Mouse (Mus musculus): ENCODE results near the gene Fbxo17. TPM values are rescaled to one million over a fixed set of nuclear protein-coding genes. Genes with fewer than 3 reads are reported as not detected.

The Fbxo17 gene
- polyA plus RNA-seq, 1 experiment from 2014 or later = 7.3 TPM

- peak; percentile 18; the same call in 1 of the 2 replicates for ATAC-seq (ENCODE audit: insufficient read depth, low FRiP score, low TSS enrichment)
- WGBS = 1% methylated on average over 13 of the region's 13 CpGs
- Histone ChIP-seq H3K27me3 (ENCODE audit: control insufficient read depth, insufficient read depth, low read length) (no peaks in the 10 kb centered on the region), H3K36me3 (ENCODE audit: control insufficient read depth, insufficient read depth, low read length) (peaks cover 5% of the 10 kb centered on the region; the same call in 1 of the 2 replicates), H3K4me2 (ENCODE audit: low read depth) (peak overlapping the region; percentile 96), H3K9me3 (ENCODE audit: control insufficient read depth, low read length) (no peaks in the 10 kb centered on the region), H3K4me1 (ENCODE audit: control insufficient read depth, insufficient read depth, low read length) (peaks cover 8% of the 10 kb centered on the region), H3K27ac (ENCODE audit: low read depth, low read length) (no peak overlapping the region), H3K4me3 (ENCODE audit: low read depth, low read length) (peak overlapping the region; percentile 68), H3K9ac (ENCODE audit: low read length) (peak overlapping the region; percentile 78)
- no peak for DNase-seq (ENCODE audit: low spot score)
These were observed 24.7 kb downstream of the Fbxo17 start for GRCm38 (mm10) chr7:28741368-28741708.

DNA sequence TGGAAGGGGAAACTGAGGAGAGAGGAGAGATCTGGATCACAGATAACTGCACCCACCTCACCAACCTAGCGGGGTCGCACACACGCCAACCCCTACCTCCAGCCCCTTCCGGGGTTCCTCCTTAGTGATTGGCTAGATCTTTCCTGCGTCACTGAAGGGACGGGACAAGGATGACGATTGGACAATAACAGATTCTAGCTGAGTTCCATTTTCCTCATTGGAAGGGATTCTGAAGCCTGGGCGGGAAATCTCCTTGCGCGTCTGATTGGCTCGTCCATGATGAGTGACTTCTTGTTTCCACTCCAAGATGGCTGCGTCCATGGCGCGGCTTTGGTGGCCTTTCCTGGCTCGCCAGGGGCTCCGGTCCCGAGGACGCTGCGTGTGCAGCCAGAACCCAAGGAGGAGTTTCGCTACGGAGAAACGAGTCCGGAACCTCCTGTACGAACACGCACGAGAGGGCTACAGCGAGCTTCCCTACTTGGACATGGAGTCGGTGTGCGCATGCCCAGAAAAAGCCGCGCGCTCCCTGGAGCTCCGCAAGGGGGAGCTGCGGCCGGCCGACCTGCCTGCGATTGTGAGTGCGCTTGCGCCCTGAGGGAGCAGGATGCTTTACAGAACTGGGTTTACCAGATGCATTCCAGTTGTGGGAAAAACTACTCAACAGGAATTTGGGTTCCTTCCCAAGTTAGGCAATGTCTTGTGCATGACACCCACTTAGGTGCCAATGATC, 25.3 kb downstream of the Fbxo17 start, which contains the start of the genes Mrps12 and Sars2:
TSS of gene Mrps12 (minus strand) at position 112 of the 730 bp plus-strand sequence.
TSS of gene Sars2 (plus strand) at position 284 of the 730 bp plus-strand sequence.
- peaks cover 8% of the 10 kb centered on the region for H3K4me1 ChIP-seq (ENCODE audit: control insufficient read depth, insufficient read depth, low read length)
- 0 out of 2 replicates have a peak within 1 kb of the TSS, but pooled peaks have one; percentile 56 for H3K27ac ChIP-seq (ENCODE audit: low read depth, low read length)
- H3K4me3 ChIP-seq (ENCODE audit: low read depth, low read length) = peak within 1 kb of the TSS; percentile 68
- H3K4me2 ChIP-seq (ENCODE audit: low read depth) = peak within 1 kb of the TSS; percentile 96
- peaks cover 5% of the 10 kb centered on the region; the same call in 1 of the 2 replicates for H3K36me3 ChIP-seq (ENCODE audit: control insufficient read depth, insufficient read depth, low read length)
- no peaks in the 10 kb centered on the region for H3K27me3 ChIP-seq (ENCODE audit: control insufficient read depth, insufficient read depth, low read length)
- no peaks in the 10 kb centered on the region for H3K9me3 ChIP-seq (ENCODE audit: control insufficient read depth, low read length)
- ATAC-seq (ENCODE audit: insufficient read depth, low FRiP score, low TSS enrichment) (peak; percentile 99), DNase-seq (ENCODE audit: low spot score) (peak; percentile 96)
- under 1% methylated on average over 39 of the region's 39 CpGs for WGBS
- peak within 1 kb of the TSS; percentile 81 for H3K9ac ChIP-seq (ENCODE audit: low read length)

- H3K4me3 ChIP-seq (ENCODE audit: low read depth, low read length) = no peak overlapping the region
- DNase-seq (ENCODE audit: low spot score) (no peak), ATAC-seq (ENCODE audit: insufficient read depth, low FRiP score, low TSS enrichment) (no peak)
- H3K27ac ChIP-seq (ENCODE audit: low read depth, low read length) = no peak overlapping the region
- no peak overlapping the region for H3K4me2 ChIP-seq (ENCODE audit: low read depth)
- no peak overlapping the region for H3K9ac ChIP-seq (ENCODE audit: low read length)
- H3K9me3 ChIP-seq (ENCODE audit: control insufficient read depth, low read length) = no peaks in the 10 kb centered on the region
- H3K27me3 ChIP-seq (ENCODE audit: control insufficient read depth, insufficient read depth, low read length) = no peaks in the 10 kb centered on the region
- no peaks in the 10 kb centered on the region for H3K4me1 ChIP-seq (ENCODE audit: control insufficient read depth, insufficient read depth, low read length)
- 93% methylated on average over 7 of the region's 7 CpGs for WGBS
- peaks cover 7% of the 10 kb centered on the region for H3K36me3 ChIP-seq (ENCODE audit: control insufficient read depth, insufficient read depth, low read length)
These were observed 33.3 kb downstream of the Fbxo17 start for GRCm38 (mm10) chr7:28749935-28750334.

DNA sequence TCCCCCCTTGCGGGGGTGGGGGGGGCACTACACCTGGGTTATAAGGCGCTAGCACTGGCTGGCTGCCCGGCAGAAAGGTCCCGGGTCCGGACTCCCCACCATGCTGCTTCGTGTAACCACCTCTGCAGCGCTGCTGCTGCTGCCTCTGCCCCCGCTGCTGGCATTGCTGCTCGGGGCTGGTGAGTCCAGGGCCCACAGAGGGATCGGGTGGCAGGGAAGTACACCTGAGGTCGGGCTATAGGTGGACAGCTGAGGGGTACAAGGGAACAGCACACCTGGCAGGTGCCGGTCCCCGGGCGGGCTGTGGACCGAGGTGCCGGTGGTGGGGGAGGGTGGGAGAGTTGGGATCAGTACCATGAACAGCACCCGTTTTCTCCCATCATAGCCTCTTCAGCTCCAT, 39.5 kb downstream of the Fbxo17 start, which contains the start of gene Ccer2:
TSS of gene Ccer2 (plus strand) at position 96 of the 400 bp plus-strand sequence.
- Histone ChIP-seq H3K27me3 (ENCODE audit: control insufficient read depth, insufficient read depth, low read length) (no peaks in the 10 kb centered on the region), H3K9me3 (ENCODE audit: control insufficient read depth, low read length) (no peaks in the 10 kb centered on the region), H3K4me3 (ENCODE audit: low read depth, low read length) (0 out of 2 replicates have a peak within 1 kb of the TSS, but pooled peaks have one; percentile 6), H3K36me3 (ENCODE audit: control insufficient read depth, insufficient read depth, low read length) (peaks cover 7% of the 10 kb centered on the region; the same call in 1 of the 2 replicates), H3K4me2 (ENCODE audit: low read depth) (peak within 1 kb of the TSS; percentile 27; the same call in 1 of the 2 replicates), H3K4me1 (ENCODE audit: control insufficient read depth, insufficient read depth, low read length) (peaks cover 6% of the 10 kb centered on the region; the same call in 1 of the 2 replicates), H3K9ac (ENCODE audit: low read length) (no peak within 1 kb of the TSS), H3K27ac (ENCODE audit: low read depth, low read length) (no peak within 1 kb of the TSS)
- no peak for DNase-seq (ENCODE audit: low spot score)
- no peak for ATAC-seq (ENCODE audit: insufficient read depth, low FRiP score, low TSS enrichment)
- 4% methylated on average over 16 of the region's 17 CpGs for WGBS

- no peak overlapping the region for H3K4me3 ChIP-seq (ENCODE audit: low read depth, low read length)
- DNase-seq (ENCODE audit: low spot score) (no peak), ATAC-seq (ENCODE audit: insufficient read depth, low FRiP score, low TSS enrichment) (no peak)
- no peak overlapping the region for H3K27ac ChIP-seq (ENCODE audit: low read depth, low read length)
- no peak overlapping the region for H3K4me2 ChIP-seq (ENCODE audit: low read depth)
- no peaks in the 10 kb centered on the region for H3K27me3 ChIP-seq (ENCODE audit: control insufficient read depth, insufficient read depth, low read length)
- peaks cover 4% of the 10 kb centered on the region; the same call in 1 of the 2 replicates for H3K36me3 ChIP-seq (ENCODE audit: control insufficient read depth, insufficient read depth, low read length)
- no peaks in the 10 kb centered on the region for H3K9me3 ChIP-seq (ENCODE audit: control insufficient read depth, low read length)
- no peak overlapping the region for H3K9ac ChIP-seq (ENCODE audit: low read length)
- WGBS = 89% methylated on average over 13 of the region's 13 CpGs
- peaks cover 6% of the 10 kb centered on the region; the same call in 1 of the 2 replicates for H3K4me1 ChIP-seq (ENCODE audit: control insufficient read depth, insufficient read depth, low read length)
These were observed 42.0 kb downstream of the Fbxo17 start for GRCm38 (mm10) chr7:28758623-28759022.

GRCm38 (mm10) chr7:28761907-28762306, 45.3 kb downstream of the Fbxo17 start:
- Histone ChIP-seq H3K27me3 (ENCODE audit: control insufficient read depth, insufficient read depth, low read length) (no peaks in the 10 kb centered on the region), H3K36me3 (ENCODE audit: control insufficient read depth, insufficient read depth, low read length) (peaks cover 3% of the 10 kb centered on the region; the same call in 1 of the 2 replicates), H3K4me3 (ENCODE audit: low read depth, low read length) (no peak overlapping the region), H3K4me1 (ENCODE audit: control insufficient read depth, insufficient read depth, low read length) (peaks cover 3% of the 10 kb centered on the region; the same call in 1 of the 2 replicates), H3K9me3 (ENCODE audit: control insufficient read depth, low read length) (no peaks in the 10 kb centered on the region), H3K9ac (ENCODE audit: low read length) (no peak overlapping the region), H3K4me2 (ENCODE audit: low read depth) (no peak overlapping the region), H3K27ac (ENCODE audit: low read depth, low read length) (no peak overlapping the region)
- 93% methylated on average over 9 of the region's 9 CpGs for WGBS
- ATAC-seq (ENCODE audit: insufficient read depth, low FRiP score, low TSS enrichment) (no peak), DNase-seq (ENCODE audit: low spot score) (no peak)

- no peak for ATAC-seq (ENCODE audit: insufficient read depth, low FRiP score, low TSS enrichment)
These were observed 48.6 kb downstream of the Fbxo17 start for GRCm38 (mm10) chr7:28765211-28765610.

GRCm38 (mm10) chr7:28766173-28766879, 49.7 kb downstream of the Fbxo17 start, which contains the start of gene Sirt2:
Gene Sirt2 (plus strand): TSS chr7:28766735.
- Histone ChIP-seq H3K27me3 (ENCODE audit: control insufficient read depth, insufficient read depth, low read length) (no peaks in the 10 kb centered on the region), H3K9me3 (ENCODE audit: control insufficient read depth, low read length) (no peaks in the 10 kb centered on the region), H3K4me3 (ENCODE audit: low read depth, low read length) (peak within 1 kb of the TSS; percentile 66), H3K27ac (ENCODE audit: low read depth, low read length) (no peak within 1 kb of the TSS), H3K4me1 (ENCODE audit: control insufficient read depth, insufficient read depth, low read length) (peaks cover 5% of the 10 kb centered on the region; the same call in 1 of the 2 replicates), H3K4me2 (ENCODE audit: low read depth) (peak within 1 kb of the TSS; percentile 65), H3K9ac (ENCODE audit: low read length) (peak within 1 kb of the TSS; percentile 67), H3K36me3 (ENCODE audit: control insufficient read depth, insufficient read depth, low read length) (no peaks in the 10 kb centered on the region)
- ATAC-seq (ENCODE audit: insufficient read depth, low FRiP score, low TSS enrichment) = peak; percentile 98
- DNase-seq (ENCODE audit: low spot score) = peak; percentile 98
- WGBS = under 1% methylated on average over 45 of the region's 45 CpGs

More at GRCm38 (mm10) chr7:28765211-28765610, 48.6 kb downstream of the Fbxo17 start:
- WGBS = 88% methylated on average over 6 of the region's 6 CpGs
- Histone ChIP-seq H3K36me3 (ENCODE audit: control insufficient read depth, insufficient read depth, low read length) (peaks cover 3% of the 10 kb centered on the region; the same call in 1 of the 2 replicates), H3K9me3 (ENCODE audit: control insufficient read depth, low read length) (no peaks in the 10 kb centered on the region), H3K4me1 (ENCODE audit: control insufficient read depth, insufficient read depth, low read length) (peaks cover 5% of the 10 kb centered on the region; the same call in 1 of the 2 replicates), H3K4me2 (ENCODE audit: low read depth) (peak overlapping the region; percentile 65), H3K9ac (ENCODE audit: low read length) (no peak overlapping the region), H3K27me3 (ENCODE audit: control insufficient read depth, insufficient read depth, low read length) (no peaks in the 10 kb centered on the region), H3K27ac (ENCODE audit: low read depth, low read length) (no peak overlapping the region), H3K4me3 (ENCODE audit: low read depth, low read length) (no peak overlapping the region)
- no peak for DNase-seq (ENCODE audit: low spot score)

All from neural tube, embryonic 11.5 days (tissue).